Mouse (Mus musculus) limb, embryonic 12.5 days (tissue): ENCODE measurements around the gene 4930548H24Rik. TPM values are rescaled to one million over a fixed set of nuclear protein-coding genes. Genes with fewer than 3 reads are reported as not detected.
A peak's percentile ranks its signal among the peaks of the same experiment; 100 is the strongest.
"Not testable (repeated sequence)": the region's sequence is repeated elsewhere in the genome, so short reads cannot be mapped to it uniquely, and the experiment has no call there.

Experiments used
- ATAC-seq: fragments of 200-750 bp; cut with Nextera tagmentation; 2 replicates; pipeline ENCODE4 v1.8.0; 2017; ENCODE audit warnings: low read depth, moderate TSS enrichment; ENCODE audit not compliant: insufficient number of reproducible peaks, insufficient read depth, low FRiP score, low TSS enrichment
- H3K27ac ChIP-seq: fragments of 300-500 bp; sonication (generic); 2 replicates; pipeline ENCODE4 v1.5.1; 2016; ENCODE audit warnings: mild to moderate bottlenecking, moderate library complexity
- H3K27me3 ChIP-seq: fragments of 300-500 bp; sonication (generic); 2 replicates; pipeline ENCODE4 v1.6.1; 2016; ENCODE audit warnings: mild to moderate bottlenecking, moderate library complexity
- H3K36me3 ChIP-seq: fragments of 300-500 bp; sonication (generic); 2 replicates; pipeline ENCODE4 v1.6.1; 2016; ENCODE audit warnings: mild to moderate bottlenecking, moderate library complexity
- H3K4me1 ChIP-seq: fragments of 300-500 bp; sonication (generic); replicated peaks from 2 replicates; pipeline ENCODE4 v1.6.1; 2016
- H3K4me2 ChIP-seq: fragments of 300-500 bp; sonication (generic); 2 replicates; pipeline ENCODE4 v1.6.1; 2016; ENCODE audit warnings: mild to moderate bottlenecking, moderate library complexity
- H3K4me3 ChIP-seq: fragments of 300-500 bp; sonication (generic); replicated peaks from 2 replicates; pipeline ENCODE4 v1.5.1; 2016; ENCODE audit warnings: mild to moderate bottlenecking
- H3K9ac ChIP-seq: fragments of 300-500 bp; sonication (generic); replicated peaks from 2 replicates; pipeline ENCODE4 v1.6.1; 2016; ENCODE audit warnings: mild to moderate bottlenecking, moderate library complexity
- H3K9me3 ChIP-seq: fragments of 300-500 bp; sonication (generic); 2 replicates; pipeline ENCODE4 v1.6.1; 2016; ENCODE audit warnings: mild to moderate bottlenecking, moderate library complexity
- WGBS: fragments of 180-500 bp; shearing (Covaris S2); methylation state at CpG from one replicate; pipeline ENCODE4 v1.1.7; 2016; 5-methylcytosine and 5-hydroxymethylcytosine counted together
- polyA plus RNA-seq: library from polyadenylated mRNA; unstranded; fragments of >200 nt; fragmentation: Nextera tagmentation; extraction: Ambion mirVana; gene quantifications from 2 replicates; pipeline ENCODE4 v1.2.1, GENCODE M21; 2016

The 4930548H24Rik gene
- polyA plus RNA-seq, 1 experiment from 2014 or later, result not detected

- WGBS, result 47% methylated on average over 1 of the region's 1 CpGs
- peaks cover 8% of the 10 kb centered on the region for H3K4me1 ChIP-seq
- H3K27ac ChIP-seq, result no peak overlapping the region
- H3K4me2 ChIP-seq, result no peak overlapping the region
- ATAC-seq, result no peak
- H3K36me3 ChIP-seq, result peaks cover 10% of the 10 kb centered on the region
- no peak overlapping the region for H3K4me3 ChIP-seq
- no peak overlapping the region for H3K9ac ChIP-seq
- no peaks in the 10 kb centered on the region for H3K27me3 ChIP-seq
- no peaks in the 10 kb centered on the region for H3K9me3 ChIP-seq
Observed at GRCm38 (mm10) chr5:31492031-31492430, 6.5 kb downstream of the 4930548H24Rik start.

GRCm38 (mm10) chr5:31494513-31495297 is 9.2 kb downstream of the 4930548H24Rik start, which contains the start of gene Gpn1:
Gene Gpn1 (plus strand): TSS chr5:31494741.
- Histone ChIP-seq H3K36me3 (peaks cover 33% of the 10 kb centered on the region), H3K9ac (peak within 1 kb of the TSS; percentile 76), H3K27ac (no peak within 1 kb of the TSS), H3K4me3 (peak within 1 kb of the TSS; percentile 84), H3K4me2 (peak within 1 kb of the TSS; percentile 83), H3K4me1 (peaks cover 8% of the 10 kb centered on the region), H3K9me3 (no peaks in the 10 kb centered on the region), H3K27me3 (no peaks in the 10 kb centered on the region)
- WGBS, result under 1% methylated on average over 49 of the region's 49 CpGs
- peak; percentile 99 for ATAC-seq

- Histone ChIP-seq H3K27me3 (no peaks in the 10 kb centered on the region), H3K27ac (no peak overlapping the region), H3K9ac (no peak overlapping the region), H3K4me1 (no peaks in the 10 kb centered on the region), H3K9me3 (no peaks in the 10 kb centered on the region), H3K4me2 (no peak overlapping the region), H3K36me3 (peaks cover 89% of the 10 kb centered on the region), H3K4me3 (no peak overlapping the region)
- 92% methylated on average over 10 of the region's 10 CpGs for WGBS
- ATAC-seq, result no peak
Observed at GRCm38 (mm10) chr5:31504843-31505242, 19.3 kb downstream of the 4930548H24Rik start.

- no peaks in the 10 kb centered on the region for H3K27me3 ChIP-seq
- no peak for ATAC-seq
- WGBS, result 96% methylated on average over 1 of the region's 1 CpGs
- no peaks in the 10 kb centered on the region for H3K9me3 ChIP-seq
- H3K27ac ChIP-seq, result no peak overlapping the region
- H3K4me1 ChIP-seq, result no peaks in the 10 kb centered on the region
- H3K36me3 ChIP-seq, result peaks cover 93% of the 10 kb centered on the region
- H3K9ac ChIP-seq, result no peak overlapping the region
- H3K4me3 ChIP-seq, result no peak overlapping the region
- no peak overlapping the region for H3K4me2 ChIP-seq
Observed at GRCm38 (mm10) chr5:31512481-31512880, 26.9 kb downstream of the 4930548H24Rik start.

GRCm38 (mm10) chr5:31520556-31520955 is 35.0 kb downstream of the 4930548H24Rik start:
- H3K4me1 ChIP-seq, result peaks cover 2% of the 10 kb centered on the region
- no peak overlapping the region for H3K4me2 ChIP-seq
- H3K27ac ChIP-seq, result no peak overlapping the region
- 93% methylated on average over 6 of the region's 6 CpGs for WGBS
- H3K4me3 ChIP-seq, result no peak overlapping the region
- H3K27me3 ChIP-seq, result no peaks in the 10 kb centered on the region
- ATAC-seq, result no peak
- peaks cover 72% of the 10 kb centered on the region for H3K36me3 ChIP-seq
- no peaks in the 10 kb centered on the region for H3K9me3 ChIP-seq
- no peak overlapping the region for H3K9ac ChIP-seq

GRCm38 (mm10) chr5:31526354-31527116 is 41.0 kb downstream of the 4930548H24Rik start, which contains the start of gene Slc4a1ap:
Gene Slc4a1ap (plus strand): TSS chr5:31526995.
- peak within 1 kb of the TSS; percentile 97 for H3K4me2 ChIP-seq
- H3K4me1 ChIP-seq, result peaks cover 22% of the 10 kb centered on the region
- peak within 1 kb of the TSS; percentile 98 for H3K4me3 ChIP-seq
- peak within 1 kb of the TSS; percentile 87 for H3K27ac ChIP-seq
- WGBS, result under 1% methylated on average over 28 of the region's 28 CpGs
- H3K9ac ChIP-seq, result peak within 1 kb of the TSS; percentile 89
- peak; percentile 68; the same call in 1 of the 2 replicates for ATAC-seq
- no peaks in the 10 kb centered on the region for H3K9me3 ChIP-seq
- H3K27me3 ChIP-seq, result no peaks in the 10 kb centered on the region
- peaks cover 43% of the 10 kb centered on the region for H3K36me3 ChIP-seq

GRCm38 (mm10) chr5:31527117-31527680 is 41.7 kb downstream of the 4930548H24Rik start:
- 3% methylated on average over 40 of the region's 40 CpGs for WGBS
- Histone ChIP-seq H3K4me2 (peak overlapping the region; percentile 97), H3K27me3 (no peaks in the 10 kb centered on the region), H3K36me3 (peaks cover 44% of the 10 kb centered on the region), H3K9me3 (no peaks in the 10 kb centered on the region), H3K27ac (peak overlapping the region; percentile 87; the same call in 1 of the 2 replicates), H3K4me1 (peaks cover 22% of the 10 kb centered on the region), H3K9ac (peak overlapping the region; percentile 89), H3K4me3 (peak overlapping the region; percentile 98)
- ATAC-seq, result no peak

GRCm38 (mm10) chr5:31527707-31528106 is 42.2 kb downstream of the 4930548H24Rik start, which contains the start of gene Supt7l:
Gene Supt7l (minus strand): TSS chr5:31527807.
- H3K36me3 ChIP-seq, result peaks cover 44% of the 10 kb centered on the region
- H3K9me3 ChIP-seq, H3K27me3 ChIP-seq, ATAC-seq: not testable (repeated sequence)
- H3K27ac ChIP-seq, result peak within 1 kb of the TSS; percentile 87
- H3K4me3 ChIP-seq, result peak within 1 kb of the TSS; percentile 98
- peak within 1 kb of the TSS; percentile 89 for H3K9ac ChIP-seq
- WGBS, result 82% methylated on average over 11 of the region's 11 CpGs
- peak within 1 kb of the TSS; percentile 97 for H3K4me2 ChIP-seq
- H3K4me1 ChIP-seq, result peaks cover 22% of the 10 kb centered on the region

- H3K27ac ChIP-seq, result no peak overlapping the region
- no peaks in the 10 kb centered on the region for H3K27me3 ChIP-seq
- H3K4me1 ChIP-seq, result peaks cover 22% of the 10 kb centered on the region
- WGBS, result 65% methylated on average over 2 of the region's 2 CpGs
- H3K4me2 ChIP-seq, result peak overlapping the region; percentile 97; the same call in 1 of the 2 replicates
- no peak overlapping the region for H3K9ac ChIP-seq
- no peak overlapping the region for H3K4me3 ChIP-seq
- H3K9me3 ChIP-seq, result no peaks in the 10 kb centered on the region
- H3K36me3 ChIP-seq, result peaks cover 49% of the 10 kb centered on the region
- ATAC-seq, result no peak
Observed at GRCm38 (mm10) chr5:31528560-31528959, 43.0 kb downstream of the 4930548H24Rik start.

GRCm38 (mm10) chr5:31535228-31535627 is 49.7 kb downstream of the 4930548H24Rik start:
- Histone ChIP-seq H3K4me1 (no peaks in the 10 kb centered on the region), H3K4me3 (no peak overlapping the region), H3K9ac (no peak overlapping the region), H3K27me3 (no peaks in the 10 kb centered on the region), H3K27ac (no peak overlapping the region), H3K36me3 (peaks cover 85% of the 10 kb centered on the region), H3K9me3 (no peaks in the 10 kb centered on the region), H3K4me2 (no peak overlapping the region)
- 91% methylated on average over 2 of the region's 2 CpGs for WGBS
- no peak for ATAC-seq
